Mouse (Mus musculus) hindbrain, embryonic 12.5 days (tissue): ENCODE measurements at regions not wholly inside any gene's neighbourhood (a gene's known extent, or its start where the extent isn't known, plus 50 kb on each side); places are given as distances from the start of the nearest gene placed in this dataset.

Experiments
- ATAC-seq: fragments of 200-750 bp; cut with Nextera tagmentation; 2 replicates; pipeline ENCODE4 v1.8.0; 2017; ENCODE audit warnings: moderate TSS enrichment; ENCODE audit not compliant: low FRiP score
- H3K27ac ChIP-seq: fragments of 300-500 bp; sonication (generic); 2 replicates; pipeline ENCODE4 v1.5.1; 2016; ENCODE audit warnings: mild to moderate bottlenecking
- H3K27me3 ChIP-seq: fragments of 300-500 bp; sonication (generic); 2 replicates; pipeline ENCODE4 v1.6.1; 2016; ENCODE audit warnings: mild to moderate bottlenecking
- H3K36me3 ChIP-seq: fragments of 300-500 bp; sonication (generic); 2 replicates; pipeline ENCODE4 v1.6.1; 2016; ENCODE audit warnings: mild to moderate bottlenecking
- H3K4me1 ChIP-seq: fragments of 300-500 bp; sonication (generic); 2 replicates; pipeline ENCODE4 v1.6.1; 2016
- H3K4me2 ChIP-seq: fragments of 300-500 bp; sonication (generic); replicated peaks from 2 replicates; pipeline ENCODE4 v1.6.1; 2016; ENCODE audit warnings: mild to moderate bottlenecking
- H3K4me3 ChIP-seq: fragments of 300-500 bp; sonication (generic); 2 replicates; pipeline ENCODE4 v1.5.1; 2016; ENCODE audit warnings: mild to moderate bottlenecking
- H3K9ac ChIP-seq: fragments of 300-500 bp; sonication (generic); 2 replicates; pipeline ENCODE4 v1.6.1; 2016; ENCODE audit warnings: mild to moderate bottlenecking, moderate library complexity
- H3K9me3 ChIP-seq: fragments of 300-500 bp; sonication (generic); replicated peaks from 2 replicates; pipeline ENCODE4 v1.6.1; 2016; ENCODE audit warnings: mild to moderate bottlenecking
- WGBS: fragments of 180-500 bp; shearing (Covaris S2); methylation state at CpG from one replicate; pipeline ENCODE4 v1.1.7; 2016; 5-methylcytosine and 5-hydroxymethylcytosine counted together

DNA sequence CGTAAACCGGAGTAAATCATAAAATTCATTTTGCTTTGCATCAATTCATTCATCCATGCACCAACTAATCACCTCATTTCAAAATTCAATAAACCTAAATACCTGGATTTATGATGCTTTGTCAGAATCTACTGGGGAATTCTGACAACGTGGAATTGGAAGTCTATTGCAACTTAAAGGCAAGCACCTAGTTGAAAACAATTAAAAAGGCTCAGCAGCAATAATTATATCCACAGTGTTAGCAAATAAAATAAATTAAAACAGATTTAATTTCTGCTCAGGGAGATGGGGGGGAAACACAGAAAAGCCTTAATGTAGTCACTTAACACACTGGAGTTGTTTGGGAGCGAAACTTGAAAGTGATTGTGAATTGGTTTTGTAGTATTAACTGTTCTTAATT lies 430.3 kb upstream of the Tenm3 start:
- Histone ChIP-seq H3K36me3 (no peaks in the 10 kb centered on the region), H3K9ac (no peak overlapping the region), H3K27ac (no peak overlapping the region), H3K27me3 (no peaks in the 10 kb centered on the region), H3K4me2 (no peak overlapping the region), H3K4me1 (no peaks in the 10 kb centered on the region), H3K9me3 (no peaks in the 10 kb centered on the region), H3K4me3 (no peak overlapping the region)
- 83% methylated on average over 4 of the region's 4 CpGs for WGBS
- ATAC-seq = no peak

GRCm38 (mm10) chr8:49273109-49273508 lies 429.4 kb upstream of the Tenm3 start:
- H3K9ac ChIP-seq = no peak overlapping the region
- no peak overlapping the region for H3K4me3 ChIP-seq
- 98% methylated on average over 1 of the region's 1 CpGs for WGBS
- ATAC-seq = no peak
- H3K9me3 ChIP-seq = no peaks in the 10 kb centered on the region
- no peak overlapping the region for H3K27ac ChIP-seq
- no peaks in the 10 kb centered on the region for H3K4me1 ChIP-seq
- no peak overlapping the region for H3K4me2 ChIP-seq
- no peaks in the 10 kb centered on the region for H3K27me3 ChIP-seq
- H3K36me3 ChIP-seq = no peaks in the 10 kb centered on the region

GRCm38 (mm10) chr8:49263416-49263815 lies 419.7 kb upstream of the Tenm3 start:
- Histone ChIP-seq H3K4me1 (peaks cover 26% of the 10 kb centered on the region), H3K4me3 (no peak overlapping the region), H3K27ac (0 out of 2 replicates have a peak overlapping the region, but pooled peaks have one; percentile 13), H3K9me3 (no peaks in the 10 kb centered on the region), H3K27me3 (no peaks in the 10 kb centered on the region), H3K36me3 (no peaks in the 10 kb centered on the region), H3K9ac (no peak overlapping the region), H3K4me2 (no peak overlapping the region)
- peak; percentile 45; the same call in 1 of the 2 replicates for ATAC-seq
- WGBS = 32% methylated on average over 6 of the region's 6 CpGs

GRCm38 (mm10) chr8:49262797-49263196 lies 419.0 kb upstream of the Tenm3 start:
- 0 out of 2 replicates have a peak overlapping the region, but pooled peaks have one; percentile 13 for H3K27ac ChIP-seq
- H3K4me1 ChIP-seq = peaks cover 26% of the 10 kb centered on the region
- no peak overlapping the region for H3K9ac ChIP-seq
- no peak overlapping the region for H3K4me3 ChIP-seq
- no peaks in the 10 kb centered on the region for H3K36me3 ChIP-seq
- WGBS = 22% methylated on average over 3 of the region's 3 CpGs
- no peaks in the 10 kb centered on the region for H3K9me3 ChIP-seq
- no peaks in the 10 kb centered on the region for H3K27me3 ChIP-seq
- peak; percentile 68; the same call in 1 of the 2 replicates for ATAC-seq
- no peak overlapping the region for H3K4me2 ChIP-seq

- 86% methylated on average over 2 of the region's 2 CpGs for WGBS
- Histone ChIP-seq H3K36me3 (no peaks in the 10 kb centered on the region), H3K9ac (no peak overlapping the region), H3K4me2 (no peak overlapping the region), H3K9me3 (no peaks in the 10 kb centered on the region), H3K27me3 (no peaks in the 10 kb centered on the region), H3K4me1 (peaks cover 2% of the 10 kb centered on the region; the same call in 1 of the 2 replicates), H3K27ac (no peak overlapping the region), H3K4me3 (no peak overlapping the region)
- no peak for ATAC-seq
Observed at GRCm38 (mm10) chr8:49255954-49256353, 412.2 kb upstream of the Tenm3 start.

- ATAC-seq = no peak
- H3K4me2 ChIP-seq = no peak overlapping the region
- WGBS = 43% methylated on average over 3 of the region's 3 CpGs
- H3K9me3 ChIP-seq = no peaks in the 10 kb centered on the region
- H3K36me3 ChIP-seq = no peaks in the 10 kb centered on the region
- H3K4me3 ChIP-seq = no peak overlapping the region
- no peak overlapping the region for H3K27ac ChIP-seq
- H3K9ac ChIP-seq = no peak overlapping the region
- H3K4me1 ChIP-seq = no peaks in the 10 kb centered on the region
- H3K27me3 ChIP-seq = no peaks in the 10 kb centered on the region
Observed at GRCm38 (mm10) chr8:49254311-49254828, 410.6 kb upstream of the Tenm3 start.

GRCm38 (mm10) chr8:49243002-49243401 lies 399.3 kb upstream of the Tenm3 start:
- no peaks in the 10 kb centered on the region for H3K36me3 ChIP-seq
- no peaks in the 10 kb centered on the region for H3K9me3 ChIP-seq
- H3K27ac ChIP-seq = no peak overlapping the region
- H3K27me3 ChIP-seq = no peaks in the 10 kb centered on the region
- H3K4me1 ChIP-seq = no peaks in the 10 kb centered on the region
- ATAC-seq = no peak
- no peak overlapping the region for H3K4me3 ChIP-seq
- 40% methylated on average over 5 of the region's 5 CpGs for WGBS
- H3K4me2 ChIP-seq = no peak overlapping the region
- no peak overlapping the region for H3K9ac ChIP-seq

DNA sequence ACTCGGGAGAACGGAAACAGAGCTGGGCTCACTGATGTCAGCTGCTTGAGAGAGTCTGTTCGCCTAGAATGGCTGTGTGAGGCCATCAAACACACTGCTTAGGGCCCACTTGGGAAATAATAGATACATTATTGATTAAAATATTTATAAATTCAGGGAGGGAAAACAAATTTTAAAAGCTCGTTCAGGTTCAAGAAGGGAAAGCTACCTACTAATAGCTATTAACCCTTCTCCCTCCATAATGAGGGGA lies 393.0 kb upstream of the Tenm3 start:
- H3K4me2 ChIP-seq = no peak overlapping the region

GRCm38 (mm10) chr8:49236021-49236821 lies 392.5 kb upstream of the Tenm3 start:
- Histone ChIP-seq H3K27ac (peak overlapping the region; percentile 35; the same call in 1 of the 2 replicates), H3K4me2 (no peak overlapping the region), H3K4me1 (peaks cover 9% of the 10 kb centered on the region), H3K9me3 (no peaks in the 10 kb centered on the region), H3K9ac (no peak overlapping the region), H3K27me3 (no peaks in the 10 kb centered on the region), H3K4me3 (no peak overlapping the region), H3K36me3 (no peaks in the 10 kb centered on the region)
- WGBS = 60% methylated on average over 7 of the region's 7 CpGs
- ATAC-seq = peak; percentile 58; the same call in 1 of the 2 replicates

More for the DNA sequence above, 393.0 kb upstream of the Tenm3 start:
- peak overlapping the region; percentile 35; the same call in 1 of the 2 replicates for H3K27ac ChIP-seq
- H3K4me3 ChIP-seq = no peak overlapping the region
- 58% methylated on average over 4 of the region's 4 CpGs for WGBS
- H3K27me3 ChIP-seq = no peaks in the 10 kb centered on the region
- no peaks in the 10 kb centered on the region for H3K36me3 ChIP-seq
- peaks cover 9% of the 10 kb centered on the region for H3K4me1 ChIP-seq
- no peaks in the 10 kb centered on the region for H3K9me3 ChIP-seq
- 0 out of 2 replicates have a peak, but pooled peaks have one; percentile 38 for ATAC-seq
- H3K9ac ChIP-seq = no peak overlapping the region

GRCm38 (mm10) chr8:49223841-49224420 lies 380.2 kb upstream of the Tenm3 start:
- H3K9ac ChIP-seq = no peak overlapping the region
- no peaks in the 10 kb centered on the region for H3K9me3 ChIP-seq
- H3K27ac ChIP-seq = no peak overlapping the region
- no peak overlapping the region for H3K4me3 ChIP-seq
- no peaks in the 10 kb centered on the region for H3K36me3 ChIP-seq
- no peak for ATAC-seq
- no peak overlapping the region for H3K4me2 ChIP-seq
- H3K4me1 ChIP-seq = no peaks in the 10 kb centered on the region
- H3K27me3 ChIP-seq = no peaks in the 10 kb centered on the region
- 78% methylated on average over 18 of the region's 18 CpGs for WGBS

GRCm38 (mm10) chr8:49195333-49195640 lies 351.5 kb upstream of the Tenm3 start:
- ATAC-seq = no peak
- Histone ChIP-seq H3K4me3 (no peak overlapping the region), H3K27ac (0 out of 2 replicates have a peak overlapping the region, but pooled peaks have one; percentile 12), H3K4me2 (no peak overlapping the region), H3K4me1 (peaks cover 3% of the 10 kb centered on the region; the same call in 1 of the 2 replicates), H3K27me3 (no peaks in the 10 kb centered on the region), H3K9me3 (no peaks in the 10 kb centered on the region), H3K9ac (no peak overlapping the region), H3K36me3 (no peaks in the 10 kb centered on the region)
- 74% methylated on average over 4 of the region's 4 CpGs for WGBS

- Histone ChIP-seq H3K4me2 (no peak overlapping the region), H3K4me1 (peaks cover 3% of the 10 kb centered on the region; the same call in 1 of the 2 replicates), H3K9ac (no peak overlapping the region), H3K36me3 (no peaks in the 10 kb centered on the region), H3K4me3 (no peak overlapping the region), H3K27ac (peak overlapping the region; percentile 12; the same call in 1 of the 2 replicates), H3K27me3 (no peaks in the 10 kb centered on the region), H3K9me3 (no peaks in the 10 kb centered on the region)
- 52% methylated on average over 11 of the region's 11 CpGs for whole genome bisulfite sequencing
- peak; percentile 60; the same call in 1 of the 2 replicates for ATAC-seq
Observed at GRCm38 (mm10) chr8:49194592-49195332, 351.0 kb upstream of the Tenm3 start.
